Mouse (Mus musculus): ENCODE data around the gene Sipa1l2.

- no peak for TF ChIP-seq CTCF (IDR thresholded peaks at IDR 0.05; ENCODE audit: borderline replicate concordance, insufficient read depth, low read length)
- TF ChIP-seq POLR2A (IDR thresholded peaks at IDR 0.05; ENCODE audit: low read depth, low read length): no peak
Observed at GRCm38 (mm10) chr8:125607714-125608223, 38.2 kb upstream of the Sipa1l2 start.

Data from embryonic fibroblast, embryonic 13.5 days (primary cell).